Mouse (Mus musculus) left cerebral cortex, postnatal 10 days (tissue): ENCODE measurements around the gene Stx18. TPM values are rescaled to one million over a fixed set of nuclear protein-coding genes. Genes with fewer than 3 reads are reported as not detected.

Experiments used
- DNase-seq, 2 experiments: peaks; one replicate each; pipeline ENCODE4 v3.0.0; 2021 to 2022; ENCODE audit warnings: low spot score in 2 of 2, mixed read lengths in 1 of 2; ENCODE audit errors: extremely low spot score in 1 of 2
- intact Hi-C: fragments of 180-260 bp; cut with DNase I; formaldehyde crosslinking; loops from one replicate; pipeline ENCODE4 v1.15.1; 2025
- total RNA-seq, 2 experiments: library from RNA; stranded (reverse); gene quantifications; 2 replicates each; pipeline ENCODE4 v1.2.3; 2021

Gene Stx18
- total RNA-seq, 2 experiments from 2014 or later: 33.8 to 38.7 TPM

DNA sequence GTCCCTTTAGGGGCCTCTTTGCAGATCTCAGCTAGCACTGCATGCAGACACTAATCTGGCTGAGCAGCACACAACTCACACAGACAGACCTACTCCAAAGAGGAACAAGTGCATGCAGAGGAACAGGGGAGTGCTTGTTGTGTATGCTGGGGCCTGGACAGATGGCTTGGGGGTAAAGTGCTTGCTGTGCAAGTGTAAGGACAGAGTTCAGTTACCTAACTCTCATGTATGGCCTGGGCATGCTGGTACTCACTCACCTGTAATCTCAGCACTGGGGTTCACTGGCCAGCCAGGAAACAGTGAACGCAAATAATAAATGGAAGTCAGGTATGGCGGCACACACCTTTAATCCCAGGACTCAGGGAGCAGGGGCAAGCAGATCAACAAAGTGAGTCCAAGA, 76.0 kb downstream of the Stx18 start:
- DNase-seq: no peak
- intact Hi-C loops: no loop called here

DNA sequence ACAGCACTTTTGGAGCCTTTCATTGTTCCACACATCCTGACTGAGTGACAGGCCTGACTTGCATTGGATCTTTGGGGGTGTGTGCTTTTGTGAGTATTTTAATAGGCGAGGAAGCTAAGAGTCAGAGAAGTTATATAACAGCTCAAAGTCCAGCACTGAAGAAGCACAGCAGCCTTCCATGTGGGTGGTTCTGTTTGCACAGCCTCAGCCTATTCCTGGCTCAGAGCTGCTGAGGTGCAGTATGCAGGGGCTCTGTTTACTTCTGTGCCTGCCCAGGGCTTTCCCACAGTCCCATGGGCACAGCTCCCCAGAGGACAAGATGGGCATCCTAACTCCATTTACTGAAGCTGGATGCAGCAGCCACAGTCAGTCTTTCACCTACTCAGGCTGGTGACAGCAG, 78.5 kb downstream of the Stx18 start:
- DNase-seq: no peak
- intact Hi-C loops: no loop called here

DNA sequence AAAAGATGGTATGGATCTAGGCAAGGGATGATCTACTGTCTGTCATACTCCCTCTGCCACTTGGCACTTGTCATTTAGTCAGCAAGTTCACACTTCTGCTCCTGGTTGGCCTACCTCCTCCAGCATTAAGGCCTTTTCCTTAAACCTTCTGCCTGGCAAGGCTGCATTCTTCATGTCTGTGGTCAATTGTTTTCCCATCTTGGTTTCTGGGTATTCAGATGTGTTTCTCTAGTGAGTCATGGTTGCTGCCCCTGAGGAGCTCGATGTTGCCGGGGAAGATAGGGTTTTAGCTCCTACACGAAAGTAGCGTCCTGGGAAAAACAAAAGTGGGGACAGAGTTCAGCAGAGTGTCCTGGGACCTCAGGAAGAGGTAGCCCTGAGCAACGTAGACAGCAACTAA, 80.7 kb downstream of the Stx18 start:
- DNase-seq: no peak
- intact Hi-C loops: no loop called here

DNA sequence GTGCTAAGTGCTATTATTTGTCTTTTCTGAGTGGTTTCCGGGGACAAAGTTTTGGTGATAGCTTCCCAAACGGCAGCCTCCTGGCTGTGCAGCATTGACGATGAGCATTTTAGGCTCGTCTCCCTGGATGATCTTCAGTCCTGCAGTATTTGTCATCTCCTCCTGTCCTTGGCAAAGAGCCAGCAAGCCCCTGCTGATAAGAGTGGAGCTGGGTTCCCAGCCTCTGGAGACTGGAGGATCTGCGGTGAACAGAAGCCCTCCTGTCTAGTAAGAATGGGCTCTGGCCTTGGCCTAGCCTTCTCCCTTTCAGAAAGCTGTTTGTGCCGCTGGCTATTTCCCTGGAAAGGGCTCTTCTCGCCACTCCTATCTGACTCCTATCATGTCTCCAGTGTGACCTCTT, 83.2 kb downstream of the Stx18 start:
- intact Hi-C loops: no loop called here

DNA sequence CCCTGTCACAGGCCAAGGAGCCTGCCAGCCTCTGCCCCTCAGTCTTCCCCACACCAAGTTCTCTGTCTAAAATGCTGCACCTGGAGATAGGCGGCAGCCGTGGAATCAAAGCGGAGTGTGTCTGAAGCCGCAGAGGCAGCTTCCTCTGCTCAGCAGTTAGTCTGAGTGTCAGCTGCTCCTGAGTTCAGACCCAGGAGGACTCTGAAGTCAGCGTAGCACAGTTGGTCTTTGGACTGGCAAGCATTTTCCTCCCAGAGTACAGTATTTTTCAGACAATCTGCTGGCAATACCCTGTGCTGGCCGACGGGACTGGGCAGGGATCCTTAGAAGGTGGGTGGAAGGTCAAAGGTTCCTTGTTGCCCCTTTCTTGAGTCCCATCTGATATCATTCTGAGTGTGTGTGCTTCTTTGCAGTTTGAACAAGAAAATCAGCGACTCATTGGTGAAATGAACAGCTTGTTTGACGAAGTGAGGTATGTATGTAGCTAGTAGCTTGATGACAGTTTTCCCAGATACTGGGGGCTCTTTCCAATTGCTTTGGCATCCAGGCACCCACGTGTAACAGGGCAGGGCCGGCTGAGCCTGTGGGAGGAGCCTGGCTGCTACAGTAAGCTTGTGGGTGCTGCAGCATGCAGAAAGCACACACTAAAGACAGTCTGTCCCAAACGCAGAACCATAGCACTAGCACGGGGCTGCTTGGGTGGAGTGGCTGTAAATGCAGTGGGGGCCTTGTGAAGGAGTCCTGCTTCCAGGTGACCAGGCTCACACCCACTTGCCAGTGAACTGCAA, 88.2 kb downstream of the Stx18 start:
- DNase-seq: no peak
- intact Hi-C loops: no loop called here

More for the DNA sequence above, 83.2 kb downstream of the Stx18 start:
- no peak for DNase-seq

DNA sequence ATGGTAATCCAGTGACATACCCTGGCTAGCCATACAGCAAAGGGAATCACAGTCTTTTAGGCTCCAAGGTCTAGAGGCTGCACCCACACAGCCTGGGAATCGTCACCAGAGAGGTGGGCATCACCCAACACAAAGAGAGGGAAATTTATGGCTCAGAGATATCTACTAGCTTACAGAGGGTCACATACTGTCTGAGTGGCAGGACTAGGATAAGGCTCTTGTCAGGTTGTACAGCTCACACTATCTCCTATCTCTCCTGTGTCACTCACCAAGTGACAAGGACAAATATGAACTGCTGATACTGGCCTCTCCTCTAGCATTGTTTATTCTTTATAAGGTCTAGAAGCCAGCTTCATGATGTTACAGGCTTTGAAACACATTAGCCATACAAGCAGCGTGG, 90.8 kb downstream of the Stx18 start:
- no peak for DNase-seq
- intact Hi-C loops: no loop called here

DNA sequence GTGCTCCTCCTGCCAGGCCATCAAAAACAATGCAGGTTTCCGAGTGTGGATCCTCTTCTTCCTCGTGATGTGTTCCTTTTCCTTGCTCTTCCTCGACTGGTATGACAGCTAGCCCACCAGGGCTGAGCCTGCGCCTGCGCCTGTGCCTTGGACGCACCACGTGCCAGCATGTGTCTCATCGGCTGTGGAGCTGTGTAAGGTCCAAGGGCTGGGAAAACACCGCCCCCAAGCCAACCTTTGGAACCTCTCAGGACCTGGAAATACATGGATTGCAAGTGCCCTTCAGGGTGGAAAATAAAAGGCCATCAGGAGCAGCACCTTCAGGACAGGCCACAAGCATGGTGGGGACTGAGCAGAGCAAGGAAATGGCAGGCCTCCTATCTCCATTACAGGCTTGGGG, 97.7 kb downstream of the Stx18 start:
- no peak for DNase-seq
- intact Hi-C loops: no loop called here

DNA sequence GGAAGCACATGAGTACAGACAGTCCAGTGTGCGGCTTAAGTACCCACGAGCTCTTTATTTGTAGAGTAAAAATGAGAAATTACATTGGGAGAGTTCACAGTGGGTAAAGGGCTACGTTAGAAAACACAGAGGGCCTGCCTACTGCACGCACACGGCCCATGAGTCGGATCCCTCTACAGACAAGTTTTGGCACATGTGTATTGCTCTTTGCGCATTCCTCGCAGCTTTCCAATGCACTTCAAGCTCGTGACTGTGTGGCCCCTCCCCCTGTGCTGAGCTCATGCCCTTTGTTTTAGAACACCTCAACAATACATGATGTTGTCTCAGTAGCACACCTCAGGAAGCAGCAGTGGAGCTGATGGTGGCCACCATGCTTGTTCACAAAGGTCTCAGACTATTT, 98.6 kb downstream of the Stx18 start:
- DNase-seq: no peak
- intact Hi-C loops: no loop called here

DNA sequence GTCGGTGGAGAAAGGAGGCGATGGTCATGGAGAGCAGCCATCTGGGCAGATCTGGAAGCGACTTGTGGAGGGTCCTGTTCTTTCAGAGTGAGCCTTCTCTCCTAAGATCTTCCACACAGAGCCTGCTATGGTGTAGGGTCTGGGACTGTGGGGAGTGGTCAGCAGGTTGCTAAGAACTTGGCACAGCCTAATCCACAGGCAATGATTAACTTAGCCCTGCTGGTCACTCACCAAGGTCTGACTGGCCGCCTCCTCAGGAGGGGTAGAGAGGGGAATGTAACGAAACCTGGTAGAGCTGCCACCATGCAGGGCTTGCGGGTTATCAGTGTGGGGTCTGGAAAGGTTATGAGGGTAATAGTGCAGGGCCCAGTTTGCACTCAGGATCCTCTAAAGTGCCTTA, 102.4 kb downstream of the Stx18 start:
- intact Hi-C loops: no loop called here
- DNase-seq: no peak

DNA sequence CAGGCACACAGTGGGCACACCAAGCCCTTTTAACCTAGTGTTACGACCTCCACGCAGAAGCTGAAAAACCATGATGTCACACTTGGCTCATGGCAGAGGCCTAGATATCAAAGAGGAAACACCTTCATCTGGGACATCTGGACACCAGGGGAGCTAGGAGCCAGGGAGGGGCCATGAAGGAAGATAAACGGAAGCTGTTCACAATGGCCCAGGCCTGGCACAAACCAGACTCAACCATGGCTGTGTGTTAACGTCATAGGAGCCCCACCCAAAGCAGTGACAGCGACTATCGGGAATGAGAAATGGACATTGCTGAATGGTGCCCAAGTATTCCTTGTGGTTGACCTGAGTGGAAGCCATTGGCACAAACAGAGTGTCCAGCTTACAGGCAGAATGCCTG, 108.0 kb downstream of the Stx18 start:
- DNase-seq: no peak
- intact Hi-C loops: no loop called here

DNA sequence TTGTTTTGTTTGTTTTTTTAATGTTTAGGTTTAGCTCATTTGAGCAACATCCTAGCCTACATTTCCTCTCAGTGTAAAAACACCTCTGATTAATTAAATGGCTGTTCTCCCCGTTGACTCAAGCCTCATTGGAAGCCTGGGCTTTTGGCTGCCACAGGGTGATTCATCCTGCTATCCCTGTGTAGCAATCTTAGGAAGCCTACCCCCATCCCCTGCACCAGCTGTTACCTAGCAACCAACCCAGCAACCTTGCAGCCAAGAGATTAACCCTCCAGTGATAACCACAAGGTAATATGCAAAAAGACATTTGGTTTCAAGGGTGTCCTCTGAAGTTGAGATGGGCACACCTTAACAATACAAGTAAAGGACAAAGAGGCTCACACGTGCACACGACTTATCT, 112.7 kb downstream of the Stx18 start:
- no peak for DNase-seq
- intact Hi-C loops: no loop called here

DNA sequence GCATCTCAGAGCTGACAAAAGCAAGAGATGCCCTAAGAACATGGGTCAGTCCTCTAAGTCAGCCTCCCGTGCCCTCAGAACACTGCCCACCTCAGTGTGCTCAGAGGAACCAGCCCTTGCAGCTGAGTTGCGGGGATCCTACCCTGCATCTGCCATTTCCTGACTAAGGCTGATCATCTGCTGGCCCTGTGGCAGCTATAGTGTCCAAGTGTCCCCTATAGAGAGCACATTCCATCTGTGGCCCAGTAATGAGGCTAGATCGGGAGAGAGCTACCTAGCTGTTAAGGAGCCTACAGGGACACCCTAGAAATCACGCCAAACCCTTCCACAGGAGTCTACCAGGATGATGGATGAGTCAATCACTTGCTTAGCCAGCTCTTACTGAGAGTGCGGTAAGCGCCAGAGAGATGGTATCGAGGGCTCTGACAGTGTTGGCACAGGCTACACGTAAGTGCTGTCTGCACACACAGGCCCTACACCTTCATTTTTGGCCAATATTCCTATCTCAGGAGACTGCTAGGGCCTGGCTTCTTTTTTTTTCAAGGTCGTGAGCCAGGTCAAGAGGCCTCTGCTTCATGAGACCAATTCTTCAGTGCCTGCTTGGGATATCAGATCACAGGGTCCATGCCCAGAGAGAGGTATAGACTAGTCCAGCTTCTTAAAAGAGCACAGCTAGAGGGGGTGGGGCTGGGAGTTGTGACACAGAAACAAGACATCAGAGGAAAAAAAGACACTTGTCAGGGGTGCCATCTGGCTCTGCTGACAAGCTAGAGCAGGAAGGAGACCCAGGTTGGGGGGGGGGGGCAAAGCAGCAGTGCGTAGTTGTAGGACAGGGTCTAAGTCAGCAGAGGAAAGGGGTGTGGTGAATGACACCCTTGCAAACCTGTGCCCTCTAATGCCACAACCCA, 113.9 kb downstream of the Stx18 start:
- intact Hi-C loops: no loop called here
- no peak for DNase-seq

DNA sequence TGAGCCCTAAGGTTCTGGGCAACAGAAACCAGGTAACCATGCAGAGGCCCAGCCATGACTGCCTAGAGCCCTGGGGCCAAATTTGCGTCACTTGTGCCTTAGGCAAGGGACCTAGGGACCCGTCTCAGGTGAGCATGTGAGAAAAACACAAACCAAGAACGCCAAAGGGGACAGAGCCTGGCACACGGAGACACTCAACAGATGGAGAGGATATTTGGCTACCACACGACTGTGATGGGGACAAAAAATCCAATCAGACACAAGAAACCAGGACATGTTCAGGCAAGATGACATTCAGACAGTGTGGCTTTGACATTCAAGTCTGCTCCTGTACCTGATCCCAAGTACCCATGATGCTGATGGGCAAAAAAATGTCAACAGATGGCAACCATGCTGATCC, 115.1 kb downstream of the Stx18 start:
- DNase-seq: no peak
- intact Hi-C loops: no loop called here

DNA sequence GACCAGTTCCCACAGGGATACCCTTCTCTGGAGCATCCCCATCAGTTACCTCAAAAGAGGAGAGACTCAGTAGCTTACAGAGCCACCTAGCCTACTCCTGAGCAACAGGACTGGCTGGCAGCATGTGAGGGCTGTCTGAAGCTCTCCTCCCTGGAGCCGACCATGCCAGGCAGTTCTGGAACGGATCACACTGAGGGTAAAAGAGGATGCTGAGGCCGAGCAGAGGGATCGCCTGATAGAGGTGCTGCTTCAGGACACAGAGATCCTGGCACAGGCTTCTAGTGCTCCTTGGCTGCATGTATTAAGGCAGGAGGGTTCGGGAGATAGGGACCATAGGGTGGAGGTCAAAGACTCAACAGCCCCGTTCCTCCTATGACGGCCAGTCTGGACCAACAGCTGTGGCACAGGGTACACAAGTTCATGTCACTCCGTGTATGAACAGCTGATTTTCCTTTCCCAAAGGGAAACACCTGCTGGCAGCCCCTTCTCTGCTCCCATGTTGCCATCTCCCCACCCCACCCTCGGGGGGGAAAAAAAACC, 119.0 kb downstream of the Stx18 start:
- DNase-seq: no peak
- intact Hi-C loops: no loop called here

DNA sequence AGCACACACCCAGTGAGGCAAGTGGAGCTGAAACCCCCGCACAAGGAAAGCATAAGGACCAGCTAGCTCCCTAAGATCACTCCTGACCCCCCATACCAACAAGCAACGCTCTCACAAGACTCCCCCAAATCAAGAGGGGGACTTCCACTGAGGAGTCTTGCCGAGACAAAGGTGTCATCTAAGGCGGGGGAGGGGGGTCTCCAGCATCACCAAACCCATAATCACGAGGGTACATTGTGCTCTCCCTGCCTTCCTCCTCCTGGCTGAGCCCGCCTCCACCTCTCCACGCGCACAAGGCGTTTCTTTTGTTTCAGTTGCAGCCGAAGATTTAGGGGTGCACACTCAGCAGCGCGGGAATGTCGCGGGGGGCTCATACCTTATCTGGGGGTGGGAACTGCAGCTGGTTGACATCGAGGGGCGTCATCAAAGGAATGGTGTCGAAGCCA, 120.0 kb downstream of the Stx18 start:
- DNase-seq: peak in 1 of 2 experiments; percentile 63
- intact Hi-C loops: no loop called here

DNA sequence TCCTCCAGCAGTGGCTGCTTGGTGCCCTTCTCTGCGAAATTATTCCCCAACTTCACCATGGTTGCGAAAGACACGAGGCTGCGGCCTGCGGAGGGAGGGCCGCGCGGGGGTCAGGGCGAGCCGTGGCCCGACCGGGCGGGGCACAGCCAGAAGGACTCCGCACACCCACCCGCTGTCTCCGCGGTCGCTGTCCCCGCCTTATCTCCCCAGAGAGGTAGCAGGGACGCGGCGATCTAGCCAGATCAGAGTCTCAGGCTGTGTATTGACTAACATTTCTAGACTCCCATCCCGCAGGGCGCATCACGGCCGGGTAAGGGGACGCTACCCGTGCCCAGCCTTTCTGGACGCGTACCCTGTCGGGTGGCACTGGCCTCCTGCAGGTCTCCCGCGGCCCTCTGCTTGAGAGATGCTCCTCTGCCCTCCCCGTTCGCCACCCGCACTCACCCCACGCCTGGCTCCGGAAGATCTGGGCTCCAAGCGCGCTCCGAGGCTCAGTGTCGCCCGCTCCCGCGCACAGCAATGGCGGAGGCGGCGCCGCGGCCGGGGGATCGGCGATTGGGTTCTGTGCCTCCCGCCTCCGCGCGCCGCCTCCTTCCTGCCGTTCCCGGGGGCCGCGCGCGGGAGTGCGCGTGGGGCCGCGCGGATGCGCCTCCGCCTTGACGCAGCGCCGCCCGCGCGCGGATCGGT, 120.5 kb downstream of the Stx18 start:
- peak; percentile 57 to 90 for DNase-seq
- intact Hi-C loops: no loop called here

DNA sequence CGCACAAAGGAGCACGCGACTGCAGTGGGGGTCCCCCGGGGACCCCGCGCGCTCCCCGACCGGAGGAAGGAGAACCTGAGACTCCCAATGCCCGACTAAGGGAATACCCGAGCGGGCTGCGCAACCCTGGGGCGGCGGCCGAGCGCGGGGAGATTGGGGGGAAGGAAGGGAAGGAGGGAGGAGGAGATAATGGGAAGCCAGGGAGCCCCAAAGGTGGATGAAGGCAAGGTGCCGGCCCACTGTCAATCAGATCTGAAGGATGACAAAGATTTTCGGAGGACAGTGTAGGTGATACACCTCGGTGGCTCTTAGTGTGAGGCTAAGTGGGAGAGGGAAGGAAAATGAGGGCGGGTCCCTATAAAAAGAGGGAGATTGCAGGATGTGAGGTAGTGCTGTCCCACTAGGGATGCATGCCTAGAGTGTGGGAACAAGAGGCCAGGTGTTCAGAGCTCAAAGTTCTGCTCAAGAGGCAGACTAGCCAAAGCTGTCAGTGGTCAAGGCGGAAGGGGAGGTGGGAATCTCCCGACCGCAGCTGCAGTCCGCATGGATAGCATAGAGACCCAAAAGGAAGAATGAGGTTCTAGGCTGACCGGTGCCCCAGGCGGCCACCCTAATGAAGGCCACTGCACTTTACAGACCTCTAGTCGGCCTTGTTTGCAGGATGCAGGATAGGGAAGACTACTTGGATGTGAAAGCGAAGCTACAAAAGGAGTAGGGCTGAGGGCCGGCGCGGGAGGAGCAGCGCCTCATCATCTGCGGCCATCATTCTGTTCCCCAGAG, 121.3 kb downstream of the Stx18 start, which contains the start of gene Nsg1:
Gene Nsg1, minus strand, starts transcription at position 274 of the 780 bp plus-strand sequence.
- DNase-seq: no peak
- intact Hi-C loops: no loop called here

DNA sequence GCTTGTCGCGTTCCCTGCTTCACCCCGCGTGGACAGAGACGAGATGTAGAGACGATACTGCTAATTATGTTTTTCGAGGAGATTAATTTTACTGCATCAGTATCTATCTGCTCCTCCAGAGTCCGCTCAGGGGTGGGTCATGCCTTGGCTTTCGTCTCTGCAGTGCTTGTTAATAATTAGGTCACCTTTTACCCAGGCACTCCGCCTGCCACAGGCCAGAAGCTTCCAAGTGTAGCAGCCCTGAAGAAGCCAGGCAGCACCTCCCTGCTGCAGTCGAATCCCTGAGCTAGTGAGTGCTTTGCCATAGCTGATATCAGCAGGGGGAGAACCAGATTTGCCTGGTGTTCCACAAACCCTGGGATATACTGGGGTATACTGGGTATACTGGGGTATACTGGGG, 130.0 kb downstream of the Stx18 start:
- intact Hi-C loops: no loop called here
- no peak for DNase-seq
